Mouse (Mus musculus) urinary bladder, adult 18-20 months (tissue): ENCODE data around the gene Nxn.

ENCODE experiments used
- DNase-seq, 2 experiments: peaks; one replicate each; pipeline ENCODE4 v3.0.0; 2022; ENCODE audit warnings: low spot score in 2 of 2, mixed read lengths in 2 of 2

The Nxn gene

DNA sequence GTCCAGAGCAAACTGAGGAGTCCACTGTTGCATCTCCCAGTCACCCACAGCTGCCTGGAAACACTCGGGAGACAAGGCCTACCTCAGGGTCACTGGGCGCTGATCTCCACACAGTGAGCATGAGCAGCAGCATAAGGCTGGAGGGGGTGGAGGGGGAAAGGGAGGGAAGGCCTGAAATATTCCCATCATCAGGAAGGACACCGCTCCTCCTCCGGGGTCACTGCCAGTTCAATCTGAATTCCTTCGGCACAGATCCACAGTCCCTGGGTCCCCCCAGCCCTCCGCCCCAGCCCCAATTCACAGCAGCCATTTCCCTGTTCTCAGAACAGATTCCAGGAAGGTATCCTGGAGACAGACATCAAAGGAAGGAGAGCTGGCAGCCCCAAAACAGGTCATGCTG, 35.8 kb downstream of the Nxn start:
- no peak for DNase-seq

DNA sequence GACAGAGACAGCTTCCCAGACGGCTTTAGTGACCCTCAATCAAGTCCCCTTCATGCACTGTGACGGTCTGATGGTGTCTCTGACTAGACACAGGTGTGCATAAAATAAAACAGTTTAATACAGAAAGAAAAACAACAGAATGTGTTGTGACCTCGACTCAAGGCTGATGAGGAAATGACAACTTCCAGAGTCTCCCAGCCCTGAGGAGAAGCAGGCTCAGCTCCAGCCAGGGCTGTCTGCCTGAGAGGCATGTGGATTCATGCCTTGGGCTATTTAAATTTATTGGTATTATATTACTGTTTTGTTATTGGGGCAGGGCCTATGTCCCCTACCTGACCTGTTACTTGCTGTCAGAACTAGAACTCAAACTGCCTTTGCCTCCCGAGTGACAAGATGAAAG, 37.5 kb downstream of the Nxn start:
- no peak for DNase-seq

DNA sequence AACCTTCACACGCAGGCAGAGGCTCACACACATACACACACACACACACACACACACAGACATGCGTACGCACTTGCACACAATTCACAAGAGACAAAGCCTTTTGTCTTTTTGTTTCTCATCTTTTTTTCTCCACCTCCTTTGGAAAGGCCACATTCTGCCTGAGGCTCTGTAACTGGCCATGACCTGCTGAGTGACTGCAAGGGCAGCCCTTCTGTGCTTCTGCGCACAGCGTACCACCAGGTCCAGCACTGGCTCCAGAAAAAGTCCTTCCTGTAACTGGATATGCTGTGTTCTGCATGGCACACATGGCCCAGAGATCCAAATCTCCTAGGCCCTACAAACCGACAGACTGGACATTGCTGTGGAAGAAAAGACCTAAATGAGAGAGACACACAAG, 38.7 kb downstream of the Nxn start:
- DNase-seq, result no peak

DNA sequence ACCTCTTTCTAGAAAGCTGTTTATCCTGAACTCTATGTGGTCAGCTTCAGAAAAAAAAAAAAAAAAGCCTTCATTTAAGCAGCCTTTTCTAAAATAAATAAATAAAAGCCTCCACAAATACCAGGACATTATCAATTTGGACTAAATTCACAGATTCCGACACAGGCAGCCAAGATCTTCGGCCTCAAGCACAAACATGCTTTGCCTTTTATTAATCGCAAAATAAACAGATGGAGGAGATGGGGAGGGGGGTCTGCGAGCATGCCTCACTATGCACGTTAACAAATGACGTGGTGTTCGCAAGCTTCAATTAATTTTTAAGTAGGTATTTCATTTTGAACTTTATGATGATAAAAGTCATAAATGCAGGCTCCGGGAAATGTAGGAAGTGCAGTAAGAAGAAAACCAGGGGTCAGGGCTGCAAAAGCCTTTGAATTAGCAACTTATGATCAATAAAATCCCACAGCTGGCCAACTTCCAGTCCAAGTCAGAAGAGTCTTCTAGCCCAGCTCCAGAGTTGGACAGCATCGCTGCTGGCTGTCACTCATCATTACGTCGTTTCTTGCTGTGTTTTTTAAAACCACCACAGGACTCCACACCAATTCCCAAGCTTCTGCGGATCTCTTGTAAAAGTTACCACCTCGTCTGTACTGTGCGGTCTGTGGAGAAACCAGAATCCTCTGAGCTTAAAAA, 40.2 kb downstream of the Nxn start:
- no peak for DNase-seq

DNA sequence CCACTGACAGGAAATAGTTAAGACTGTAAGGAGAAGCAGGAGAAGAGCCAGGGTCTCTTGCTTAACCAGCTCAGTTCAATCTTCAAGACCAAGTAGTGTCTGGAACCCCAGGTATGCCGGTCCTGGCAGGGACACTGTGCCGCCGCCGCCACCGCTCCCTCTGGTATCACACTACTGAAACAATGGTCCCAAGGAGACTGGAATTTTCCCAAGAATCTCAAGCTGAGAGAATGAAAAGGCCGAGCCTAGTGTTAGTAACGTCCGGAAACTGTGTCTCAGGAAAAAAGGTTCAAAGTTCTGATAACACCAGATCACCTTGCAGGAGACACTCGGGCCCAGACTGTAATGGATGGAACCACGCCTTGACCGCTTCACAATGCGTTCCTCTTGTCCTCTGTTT, 41.5 kb downstream of the Nxn start:
- DNase-seq, result no peak

DNA sequence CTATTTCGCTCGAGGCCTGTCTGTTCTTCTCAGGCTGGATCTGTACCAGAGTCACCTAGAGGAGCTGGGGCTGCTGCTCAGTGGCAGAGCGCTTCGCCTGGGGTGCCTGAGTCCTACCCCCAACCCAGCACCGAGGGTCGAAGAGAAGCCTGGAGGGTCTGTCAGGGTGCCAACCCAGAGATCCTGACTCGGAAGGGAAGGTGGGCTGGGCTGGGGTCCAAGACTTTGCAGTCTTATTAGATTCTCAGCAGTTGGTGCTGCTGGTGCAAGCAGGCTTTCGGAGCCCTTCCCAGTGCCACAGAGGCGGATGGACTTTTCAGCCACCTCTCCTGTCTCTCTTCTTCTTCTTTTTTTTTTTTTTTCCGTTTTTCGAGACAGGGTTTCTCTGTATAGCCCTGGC, 42.8 kb downstream of the Nxn start:
- DNase-seq, result no peak

DNA sequence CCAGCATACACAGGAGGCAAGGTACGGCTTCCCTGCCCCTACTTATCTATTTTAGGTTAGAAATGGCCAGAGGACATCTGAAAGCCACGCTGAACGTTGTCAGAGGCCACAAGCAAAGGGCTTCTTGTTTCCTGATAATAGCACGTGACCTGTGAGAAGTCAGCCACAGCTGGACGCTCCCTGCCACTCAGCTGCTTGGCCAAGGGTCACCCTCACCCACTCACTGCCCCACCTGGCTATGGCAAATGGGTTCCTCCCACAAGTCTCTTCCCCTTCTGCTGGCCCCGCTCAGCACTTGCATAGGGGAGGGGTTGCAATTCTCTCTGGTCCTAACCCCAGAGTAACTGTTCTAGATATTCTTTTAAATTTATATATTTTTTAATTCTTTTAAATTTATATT, 43.5 kb downstream of the Nxn start:
- no peak for DNase-seq

DNA sequence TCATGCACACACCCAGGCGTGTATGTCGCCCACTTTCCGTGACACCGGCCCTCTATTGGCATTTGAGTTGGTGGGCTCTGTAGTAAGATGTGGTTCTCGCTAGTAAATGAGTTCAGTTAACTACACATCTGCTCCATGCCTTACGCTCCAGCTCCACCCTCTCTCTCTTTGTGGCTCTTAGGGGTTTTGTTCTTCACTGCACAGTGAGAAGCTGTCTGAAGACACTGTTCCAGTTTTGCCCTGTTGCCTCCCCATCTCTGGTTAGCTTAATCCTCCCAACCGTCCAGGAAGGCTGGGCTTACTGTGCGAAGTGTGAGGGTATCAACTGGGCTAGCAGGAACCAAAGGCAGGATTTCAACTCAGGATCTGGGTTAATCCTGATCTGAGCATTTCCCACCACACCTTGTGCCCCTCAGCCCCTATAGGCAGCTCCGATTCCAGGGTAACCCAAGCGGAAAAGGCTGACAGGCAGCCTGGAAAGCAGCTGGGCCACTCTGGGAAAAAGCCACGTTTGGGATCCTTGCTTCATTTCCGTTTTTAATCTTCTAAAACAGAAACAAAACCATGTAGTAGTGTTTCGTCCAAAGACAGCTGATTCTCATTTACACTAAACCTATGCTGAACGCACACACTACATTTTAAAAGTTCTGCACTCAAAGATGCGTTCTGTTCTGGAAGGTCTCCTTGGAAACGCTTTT, 45.9 kb downstream of the Nxn start:
- DNase-seq, result no peak

DNA sequence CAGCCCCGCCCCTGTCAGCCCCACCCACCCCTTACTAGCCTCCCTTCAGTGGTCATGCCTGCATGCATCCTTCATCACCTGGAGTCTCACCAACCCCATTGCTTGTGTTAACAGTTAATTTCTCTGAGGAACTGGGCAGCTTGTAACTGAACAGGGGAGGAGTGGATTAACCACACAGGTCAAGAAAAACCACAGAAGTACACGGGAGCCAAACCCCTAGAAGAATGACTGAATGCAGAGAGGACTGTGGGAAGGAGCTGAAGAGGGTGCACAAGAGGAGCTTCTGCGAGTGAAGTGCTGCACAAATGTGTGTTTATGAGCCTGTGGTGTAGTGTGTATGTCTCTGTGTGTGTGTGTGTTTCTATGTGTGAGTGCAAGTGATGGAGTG, 47.3 kb downstream of the Nxn start:
- no peak for DNase-seq

DNA sequence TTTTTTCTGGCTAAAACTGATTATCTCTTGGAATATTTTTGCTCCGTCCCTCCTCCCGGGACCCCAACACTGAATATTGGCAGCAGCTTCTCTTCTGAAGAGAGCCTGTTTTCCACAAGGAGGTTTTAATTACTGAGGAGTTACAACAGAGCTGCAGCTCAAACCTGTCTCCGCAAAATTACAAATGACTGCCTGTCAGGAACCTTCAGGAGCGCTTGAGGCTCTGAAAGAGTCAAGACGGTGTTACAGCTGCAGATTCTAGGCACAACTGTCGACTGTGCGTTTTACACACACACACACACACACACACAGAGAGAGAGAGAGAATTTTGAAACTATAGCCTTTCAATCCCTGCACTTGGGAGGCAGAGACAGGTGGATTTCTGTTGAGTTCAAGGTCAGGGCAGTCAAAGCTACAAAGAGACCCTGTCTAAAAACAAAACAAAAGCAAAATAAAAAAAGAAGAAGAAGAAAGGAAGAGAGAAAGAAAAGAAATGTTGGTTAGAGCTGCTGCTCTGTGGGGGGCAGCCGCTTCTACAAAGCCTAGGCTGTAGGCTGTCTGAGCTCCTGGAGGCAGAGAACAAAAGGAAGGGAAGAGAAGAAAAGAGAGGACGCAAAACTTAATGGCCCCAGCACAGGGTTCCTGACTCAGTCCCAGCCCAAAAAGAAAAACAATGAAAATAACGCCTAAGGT, 47.9 kb downstream of the Nxn start:
- DNase-seq, result no peak

DNA sequence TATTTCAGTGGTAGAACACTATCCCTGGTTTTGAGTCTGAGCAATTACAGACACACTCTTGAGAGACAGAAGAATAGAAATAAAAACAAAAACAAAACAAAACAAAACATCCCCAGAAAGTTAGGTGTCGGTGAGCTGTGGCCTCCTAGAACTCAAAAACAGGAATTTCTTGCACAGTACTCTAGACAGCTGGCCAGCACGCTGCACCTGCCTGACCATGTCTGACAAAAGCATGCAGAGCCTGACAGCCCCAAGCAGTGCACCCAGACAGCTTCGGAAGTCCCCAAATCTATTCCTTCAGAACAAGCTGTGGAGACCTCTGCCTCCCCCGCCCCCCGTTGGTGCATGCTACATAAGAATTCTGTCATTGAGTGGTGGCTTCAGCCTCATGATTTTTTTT, 49.1 kb downstream of the Nxn start:
- no peak for DNase-seq

DNA sequence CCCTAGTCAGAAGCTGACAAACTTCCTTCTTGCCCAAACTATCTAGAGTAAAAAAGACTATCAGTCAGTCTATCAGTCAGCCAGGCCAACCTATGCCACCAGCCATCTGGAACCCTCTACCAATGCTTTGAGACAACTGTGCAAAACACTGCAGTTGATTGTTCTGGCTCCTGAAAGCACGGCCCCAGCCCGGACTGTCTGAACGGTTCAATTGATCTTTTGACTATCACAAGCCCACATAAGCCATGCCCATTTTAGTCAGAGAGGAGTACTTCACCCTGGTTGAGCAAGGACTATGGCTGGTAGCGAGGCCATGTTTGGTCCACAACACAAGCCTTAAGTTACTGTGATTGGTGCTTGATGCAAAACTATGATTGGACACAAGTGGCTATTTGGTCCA, 51.4 kb downstream of the Nxn start:
- DNase-seq, result no peak

DNA sequence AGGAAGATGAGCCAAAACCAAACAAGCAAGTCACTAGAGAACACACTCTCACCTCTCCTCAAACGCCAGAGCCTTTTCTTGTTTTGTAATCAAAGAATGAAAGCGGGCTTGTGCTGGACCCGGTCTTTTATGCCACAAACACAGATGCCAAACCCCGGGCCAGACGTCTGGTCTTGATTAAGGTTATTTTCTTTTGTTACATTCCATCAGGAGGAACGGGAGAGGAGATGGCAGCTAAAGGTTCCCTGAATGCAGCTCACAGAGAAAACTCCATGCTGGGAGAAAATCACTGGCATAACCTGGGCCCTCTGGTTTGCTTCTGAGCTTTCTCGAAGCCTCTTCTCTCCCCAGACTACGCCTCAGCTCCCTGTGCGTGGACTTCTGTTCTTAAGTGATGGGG, 55.9 kb downstream of the Nxn start:
- DNase-seq, result no peak

DNA sequence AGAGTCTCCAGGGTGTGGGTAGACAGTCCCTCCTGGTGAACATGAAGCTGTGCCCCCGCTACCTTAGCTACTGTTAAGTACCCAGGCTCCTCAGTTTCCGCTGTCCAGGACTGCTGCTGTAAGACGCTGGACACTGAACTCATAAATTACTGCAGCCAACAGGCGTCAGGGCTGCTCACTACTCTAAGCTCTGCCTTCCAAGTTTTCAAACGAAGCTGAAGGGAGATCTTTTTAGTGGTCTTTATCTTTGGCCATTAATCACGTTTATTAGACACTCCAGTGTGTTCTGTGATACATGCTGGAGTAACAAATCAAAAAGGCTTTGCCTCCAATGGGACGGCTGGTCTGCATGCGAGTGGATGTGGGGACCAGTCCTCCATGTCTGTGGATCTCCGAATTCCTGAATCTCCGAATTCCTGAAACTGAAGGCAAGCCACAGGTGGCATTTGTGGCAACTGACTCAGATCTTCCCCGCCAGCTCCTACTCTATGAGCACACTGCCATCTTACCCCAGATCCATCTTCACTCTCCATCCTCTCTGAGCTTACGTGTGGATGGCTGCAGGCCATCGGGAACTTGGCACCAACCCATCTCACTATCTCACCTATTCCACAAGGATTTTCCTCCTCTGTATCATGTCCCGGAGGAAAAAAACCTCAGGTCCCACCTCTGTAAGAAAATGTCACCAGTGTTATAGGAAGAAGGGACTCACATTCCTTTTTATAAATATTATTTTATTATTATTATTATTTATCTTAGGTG, 56.9 kb downstream of the Nxn start:
- DNase-seq, result no peak

DNA sequence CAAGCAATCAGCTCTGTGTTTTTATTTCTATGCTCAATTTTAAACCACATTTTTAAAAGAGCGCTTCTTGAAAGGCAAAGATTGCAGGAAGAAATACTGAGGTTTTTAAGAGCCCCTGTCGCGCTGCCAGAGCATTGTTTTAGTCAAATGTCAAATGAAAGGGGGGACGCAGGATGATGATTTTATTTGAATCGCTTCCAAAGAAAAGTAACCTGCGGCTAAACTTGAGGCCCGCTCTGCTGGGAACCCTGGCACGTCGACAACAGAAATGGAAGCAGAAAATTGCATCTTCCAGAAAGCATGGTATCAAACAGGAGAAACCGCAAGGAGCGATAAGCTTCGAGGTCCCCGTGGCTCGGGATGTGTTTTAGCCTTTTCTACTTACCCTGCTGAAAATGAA, 57.8 kb downstream of the Nxn start:
- no peak for DNase-seq

DNA sequence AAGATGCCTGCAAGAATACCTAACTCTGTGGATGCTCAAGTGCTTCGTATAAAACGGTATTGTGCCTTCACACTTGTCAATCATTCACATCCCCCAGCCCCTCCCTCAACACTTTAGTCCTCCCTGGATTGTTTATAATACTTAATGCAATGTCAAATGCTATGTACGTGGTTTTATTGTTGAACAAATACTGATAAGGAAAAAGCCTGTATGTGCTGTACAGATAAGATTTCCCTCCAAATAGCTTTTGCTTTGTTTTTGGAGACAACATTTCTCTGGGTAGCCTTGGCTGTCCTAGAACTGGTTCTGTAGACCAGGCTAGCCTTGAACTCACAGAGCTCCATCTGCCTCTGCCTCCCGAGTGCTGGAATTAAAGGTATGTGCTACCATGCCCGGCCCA, 59.1 kb downstream of the Nxn start:
- DNase-seq, result no peak

DNA sequence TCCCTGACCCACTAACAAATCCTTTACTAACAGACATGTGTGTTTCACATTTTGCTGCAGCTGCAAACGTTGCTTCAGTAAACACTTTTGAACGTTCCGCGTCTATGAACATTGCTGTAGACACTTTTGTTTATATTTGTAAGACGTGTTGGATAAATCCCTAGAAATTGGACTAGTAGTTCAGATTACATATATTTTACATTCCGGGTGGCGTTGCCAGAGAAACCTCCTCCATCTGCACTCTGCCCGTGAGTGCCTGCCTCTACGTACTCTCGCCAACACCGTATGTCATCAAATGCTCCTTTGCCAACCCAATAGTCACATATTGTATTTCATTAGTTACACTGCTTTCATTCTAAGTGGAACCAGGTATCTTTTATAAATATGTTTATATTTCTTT, 59.8 kb downstream of the Nxn start:
- no peak for DNase-seq

DNA sequence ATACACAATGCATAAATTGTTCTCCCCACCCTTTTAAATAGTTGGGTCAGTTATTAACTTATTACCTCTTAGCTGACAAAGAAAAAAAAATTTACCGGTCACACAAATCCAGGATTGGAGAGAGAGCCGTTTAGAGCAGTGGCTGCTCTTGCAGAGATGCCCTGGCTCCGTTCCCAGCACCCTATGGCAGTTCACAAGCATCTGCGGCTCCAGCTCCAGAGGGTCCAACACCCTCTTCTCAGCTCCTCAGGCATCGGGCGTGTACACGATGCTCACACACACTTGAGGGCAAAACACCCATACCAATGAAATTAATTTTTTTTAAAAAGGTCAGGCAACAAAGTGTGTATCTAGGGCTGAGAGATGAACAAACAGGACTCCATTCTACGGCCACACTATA, 60.3 kb downstream of the Nxn start:
- DNase-seq, result no peak

DNA sequence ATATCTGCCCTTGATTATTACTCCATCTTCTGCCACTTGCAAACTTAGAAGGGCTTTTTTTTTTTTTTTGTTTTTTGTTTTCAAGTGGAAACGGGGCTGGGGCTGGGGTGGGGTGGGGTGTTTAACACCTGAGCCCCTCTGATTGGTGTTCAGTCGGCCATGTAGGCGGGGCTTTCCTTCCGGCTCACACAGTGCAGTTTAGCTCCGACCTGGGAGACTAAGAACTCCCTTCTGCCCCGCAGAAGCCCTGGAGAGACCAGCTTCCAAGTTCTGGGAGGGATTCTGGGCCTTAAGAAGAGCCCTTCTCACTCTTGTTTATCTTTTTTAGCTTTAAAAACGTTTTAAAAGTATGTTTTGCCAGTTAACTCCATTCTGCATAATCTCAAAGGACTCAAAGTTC, 61.2 kb downstream of the Nxn start:
- no peak for DNase-seq

DNA sequence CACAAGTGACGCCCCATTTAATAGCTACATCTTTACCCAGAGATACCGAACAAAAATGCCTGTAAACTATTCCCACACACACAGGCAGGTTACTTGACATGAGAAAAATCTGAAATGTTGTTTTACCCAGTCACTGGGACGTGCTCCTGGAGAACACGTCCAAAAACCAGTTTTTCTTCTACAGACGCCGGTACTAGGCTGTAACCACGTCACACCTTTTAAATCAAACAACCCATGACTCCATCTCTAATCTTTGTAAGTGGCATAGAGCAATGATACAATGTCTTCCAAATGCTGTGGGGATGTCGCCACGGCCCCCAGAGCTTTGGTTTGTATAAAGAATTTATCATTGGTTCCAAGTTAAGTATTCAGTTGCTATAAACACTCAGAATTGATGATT, 61.7 kb downstream of the Nxn start:
- no peak for DNase-seq

DNA sequence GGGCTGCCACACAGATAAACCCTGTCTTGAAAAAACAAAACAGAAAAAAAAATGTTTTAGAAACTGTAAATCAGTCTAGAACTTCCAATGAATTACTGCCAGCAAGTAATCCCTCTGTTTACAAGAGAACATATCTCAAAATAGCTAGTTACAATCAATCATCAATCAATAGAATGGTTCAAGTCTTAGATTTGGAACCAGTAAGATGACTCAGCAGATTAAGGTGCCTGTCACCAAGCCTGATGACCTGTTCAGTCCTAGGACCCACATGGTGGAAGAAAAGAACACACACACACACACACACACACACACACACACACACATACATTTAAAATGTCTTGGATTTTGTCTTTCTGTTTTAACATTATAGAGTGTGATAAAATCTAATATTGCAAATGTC, 62.7 kb downstream of the Nxn start:
- no peak for DNase-seq

DNA sequence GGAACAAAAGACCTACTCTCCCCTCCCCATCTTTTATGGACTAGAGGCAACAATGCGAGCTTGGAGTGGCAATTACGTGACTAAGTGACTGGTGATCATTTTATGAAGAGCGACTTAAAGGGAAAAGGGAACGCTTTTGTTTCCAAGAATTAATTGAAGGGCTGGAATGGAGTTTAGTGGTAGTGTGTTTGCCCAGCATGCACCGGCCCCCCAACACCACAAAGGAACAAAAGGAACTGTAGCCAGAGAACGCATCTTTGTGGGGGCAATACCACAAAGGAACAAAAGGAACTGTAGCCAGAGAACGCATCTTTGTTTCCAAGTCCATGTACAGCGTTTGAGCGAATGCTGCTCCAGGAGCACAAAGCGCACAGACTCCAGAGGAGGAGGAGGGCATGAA, 64.0 kb downstream of the Nxn start:
- no peak for DNase-seq

DNA sequence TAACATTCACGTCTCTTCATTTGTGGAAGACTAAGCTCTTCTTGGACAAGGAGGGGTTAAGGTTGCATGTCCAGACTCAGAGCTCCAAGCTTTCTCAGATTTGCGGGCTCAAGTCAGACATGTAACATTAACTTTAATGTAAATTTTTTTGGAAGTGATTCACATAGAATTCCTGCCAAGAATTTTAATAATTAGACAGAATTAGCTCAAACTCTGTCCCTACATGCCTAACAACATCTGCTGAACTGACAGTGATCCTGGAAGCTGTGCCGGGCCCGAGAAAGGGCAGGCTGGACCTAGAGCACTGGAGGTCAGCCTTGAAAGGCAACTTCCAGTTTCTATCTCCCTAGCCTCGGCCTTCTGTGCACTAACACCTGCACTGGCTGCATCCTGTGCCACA, 66.7 kb downstream of the Nxn start:
- DNase-seq, result no peak
